Mouse (Mus musculus): ENCODE measurements around the gene Tfcp2. TPM values are rescaled to one million over a fixed set of nuclear protein-coding genes. Genes with fewer than 3 reads are reported as not detected.
"Not testable (repeated sequence)": the region's sequence is repeated elsewhere in the genome, so short reads cannot be mapped to it uniquely, and the experiment has no call there.

Tfcp2 gene
- polyA plus RNA-seq, 1 experiment from 2014 or later: 17.4 TPM

DNA sequence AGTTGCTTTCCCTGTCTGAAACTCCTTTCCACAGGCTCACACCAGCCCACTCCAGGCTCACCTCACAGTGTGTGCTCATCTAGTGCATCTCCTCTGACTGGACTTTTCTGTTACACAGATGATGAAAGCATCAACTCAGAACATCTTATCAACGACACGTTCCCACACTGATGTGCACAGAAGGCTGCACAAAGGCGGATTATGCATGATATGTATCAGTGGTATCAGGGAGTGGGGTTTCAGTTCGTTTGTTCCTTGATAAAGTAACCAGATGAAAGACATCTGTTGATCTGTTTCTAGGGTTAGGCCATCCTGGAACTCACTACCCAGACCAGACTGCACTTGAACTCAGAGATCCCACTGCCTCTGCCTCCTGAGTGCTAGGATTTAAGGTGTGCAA lies 38.4 kb downstream of the Tfcp2 start:
- Histone ChIP-seq H3K9ac (ENCODE audit: low read depth, low read length) (no peak overlapping the region), H3K4me3 (ENCODE audit: low read depth, low read length) (no peak overlapping the region), H3K36me3 (ENCODE audit: control insufficient read depth, insufficient read depth, low read length) (peaks cover 71% of the 10 kb centered on the region), H3K9me3 (ENCODE audit: control insufficient read depth, low read length) (no peaks in the 10 kb centered on the region), H3K27me3 (replicated peaks; ENCODE audit: control insufficient read depth, insufficient read depth, low read length) (no peaks in the 10 kb centered on the region), H3K4me2 (ENCODE audit: low read depth, low read length) (no peak overlapping the region), H3K27ac (replicated peaks; ENCODE audit: low read depth, low read length) (no peak overlapping the region), H3K4me1 (ENCODE audit: control insufficient read depth, insufficient read depth, low read length) (no peaks in the 10 kb centered on the region)
- ATAC-seq (ENCODE audit: low read depth): no peak
- WGBS: 93% methylated on average over 4 of the region's 4 CpGs
- DNase-seq (ENCODE audit: low spot score): no peak

DNA sequence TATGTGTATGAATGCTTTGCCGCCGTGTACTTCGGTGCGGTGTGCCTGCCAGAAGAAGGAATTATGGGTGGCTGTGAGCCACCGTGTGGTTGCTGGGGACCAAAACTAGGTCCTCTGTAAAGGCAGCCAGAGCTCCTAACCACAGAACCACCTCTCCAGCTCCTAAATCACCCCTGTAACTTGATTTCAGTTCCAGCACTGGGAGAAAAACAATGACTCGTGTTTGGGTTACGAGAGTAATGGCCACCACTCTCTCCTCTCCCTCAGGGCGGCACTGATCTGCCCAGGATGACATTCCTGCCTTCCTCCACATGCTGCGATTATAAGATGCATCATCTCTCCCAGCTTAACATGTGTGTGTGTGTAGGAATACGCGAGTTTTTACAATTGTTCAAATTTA lies 41.7 kb downstream of the Tfcp2 start:
- Histone ChIP-seq H3K36me3 (ENCODE audit: control insufficient read depth, insufficient read depth, low read length) (peaks cover 73% of the 10 kb centered on the region), H3K4me3 (ENCODE audit: low read depth, low read length) (no peak overlapping the region), H3K4me1 (ENCODE audit: control insufficient read depth, insufficient read depth, low read length) (no peaks in the 10 kb centered on the region), H3K27me3 (replicated peaks; ENCODE audit: control insufficient read depth, insufficient read depth, low read length) (no peaks in the 10 kb centered on the region), H3K9ac (ENCODE audit: low read depth, low read length) (no peak overlapping the region), H3K27ac (replicated peaks; ENCODE audit: low read depth, low read length) (no peak overlapping the region), H3K9me3 (ENCODE audit: control insufficient read depth, low read length) (no peaks in the 10 kb centered on the region), H3K4me2 (ENCODE audit: low read depth, low read length) (no peak overlapping the region)
- 91% methylated on average over 11 of the region's 11 CpGs for WGBS
- DNase-seq (ENCODE audit: low spot score) (no peak), ATAC-seq (ENCODE audit: low read depth) (no peak)

DNA sequence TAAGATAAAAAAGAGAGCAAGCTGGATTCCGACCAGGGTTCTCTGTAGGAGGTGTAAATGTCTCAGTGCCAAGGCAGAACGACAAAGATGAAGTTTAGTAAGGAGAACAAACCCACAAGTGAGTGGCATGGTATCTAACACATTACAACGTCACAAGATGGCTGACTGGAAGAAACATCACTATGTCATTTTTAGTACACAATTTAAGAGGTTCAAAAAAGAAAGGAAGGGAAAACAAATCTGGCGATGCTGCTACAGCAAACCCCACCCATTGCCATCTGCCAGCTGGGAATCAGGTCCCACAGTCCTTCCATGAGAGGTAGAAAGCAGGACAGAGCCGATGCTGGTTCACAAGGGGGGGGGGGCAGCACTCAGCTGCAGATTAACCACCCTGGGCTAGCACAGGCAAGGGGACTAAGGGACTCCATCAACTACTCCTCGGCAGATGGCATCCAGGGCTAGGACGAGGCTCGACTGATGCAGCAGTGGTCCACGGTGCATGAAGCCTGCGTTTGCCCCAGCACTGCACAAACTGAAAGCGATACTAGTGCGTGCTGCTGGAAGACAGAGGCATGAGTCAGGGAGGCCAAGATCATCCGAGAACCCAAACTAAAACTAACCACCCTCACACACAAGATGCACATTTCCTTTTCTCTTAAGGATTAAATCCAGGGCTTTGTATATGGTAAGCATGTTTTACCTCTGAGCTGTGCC lies 43.2 kb downstream of the Tfcp2 start:
- no peak for ATAC-seq (ENCODE audit: low read depth)
- no peak for DNase-seq (ENCODE audit: low spot score)
- no peaks in the 10 kb centered on the region for H3K27me3 ChIP-seq (replicated peaks; ENCODE audit: control insufficient read depth, insufficient read depth, low read length)

DNA sequence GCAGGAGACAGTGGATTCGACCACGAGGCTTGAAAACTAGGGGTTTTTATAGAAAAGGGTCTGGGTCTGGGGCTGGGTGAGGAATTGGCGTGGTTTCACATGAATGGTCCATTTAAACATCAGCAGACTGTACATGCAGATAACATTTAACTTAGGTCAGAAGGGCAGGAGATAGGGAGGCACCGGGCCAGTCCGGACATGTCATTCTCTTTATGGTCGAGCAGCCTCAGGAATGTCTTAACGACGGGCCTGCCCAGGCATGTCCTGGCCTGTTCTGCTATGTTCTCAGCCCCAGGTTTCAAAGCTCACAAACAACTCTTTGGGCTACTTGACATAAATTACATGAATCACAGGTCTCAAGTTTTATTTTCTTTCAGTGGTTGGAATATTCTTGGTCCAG lies 52.3 kb downstream of the Tfcp2 start:
- WGBS: 85% methylated on average over 8 of the region's 8 CpGs
- not testable (repeated sequence) for H3K9ac ChIP-seq (ENCODE audit: low read depth, low read length); H3K9me3 ChIP-seq (ENCODE audit: control insufficient read depth, low read length); DNase-seq (ENCODE audit: low spot score); ATAC-seq (ENCODE audit: low read depth); H3K4me1 ChIP-seq (ENCODE audit: control insufficient read depth, insufficient read depth, low read length); H3K27ac ChIP-seq (replicated peaks; ENCODE audit: low read depth, low read length); H3K4me2 ChIP-seq (ENCODE audit: low read depth, low read length); H3K27me3 ChIP-seq (replicated peaks; ENCODE audit: control insufficient read depth, insufficient read depth, low read length); H3K4me3 ChIP-seq (ENCODE audit: low read depth, low read length)
- H3K36me3 ChIP-seq (ENCODE audit: control insufficient read depth, insufficient read depth, low read length): peaks cover 13% of the 10 kb centered on the region; the same call in 1 of the 2 replicates

More for the DNA sequence above, 43.2 kb downstream of the Tfcp2 start:
- no peaks in the 10 kb centered on the region for H3K4me1 ChIP-seq (ENCODE audit: control insufficient read depth, insufficient read depth, low read length)
- H3K4me3 ChIP-seq (ENCODE audit: low read depth, low read length): no peak overlapping the region
- H3K36me3 ChIP-seq (ENCODE audit: control insufficient read depth, insufficient read depth, low read length): peaks cover 73% of the 10 kb centered on the region
- no peaks in the 10 kb centered on the region for H3K9me3 ChIP-seq (ENCODE audit: control insufficient read depth, low read length)
- H3K4me2 ChIP-seq (ENCODE audit: low read depth, low read length): no peak overlapping the region
- H3K27ac ChIP-seq (replicated peaks; ENCODE audit: low read depth, low read length): no peak overlapping the region
- WGBS: 85% methylated on average over 13 of the region's 13 CpGs
- no peak overlapping the region for H3K9ac ChIP-seq (ENCODE audit: low read depth, low read length)

DNA sequence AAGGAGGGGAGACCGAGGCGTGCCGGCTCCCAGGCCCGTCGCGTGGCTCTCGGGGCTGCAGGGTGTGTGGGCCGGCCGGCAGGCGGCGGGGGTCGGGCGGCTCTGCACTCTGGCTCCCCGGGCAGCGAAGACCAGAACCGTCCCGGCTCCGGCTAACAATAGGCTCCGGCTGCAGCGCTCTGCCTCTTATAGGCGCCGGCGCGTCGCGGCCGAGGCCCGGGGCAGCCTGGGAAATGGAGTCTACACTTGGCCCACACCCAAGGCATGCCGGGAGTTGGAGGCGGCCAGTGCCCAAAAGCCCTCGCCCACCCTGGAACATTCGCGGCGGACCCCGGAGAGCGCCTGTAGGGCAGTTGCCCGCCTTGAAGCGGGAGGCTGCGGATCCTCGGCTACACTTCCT lies 56.7 kb downstream of the Tfcp2 start, which contains the start of gene Csrnp2:
Gene Csrnp2 (minus strand): TSS at position 387 of the 400 bp plus-strand sequence.
- H3K9ac ChIP-seq (ENCODE audit: low read depth, low read length): peak within 1 kb of the TSS; percentile 93
- ATAC-seq (ENCODE audit: low read depth): peak; percentile 99
- 0% methylated on average over 11 of the region's 40 CpGs for WGBS

DNA sequence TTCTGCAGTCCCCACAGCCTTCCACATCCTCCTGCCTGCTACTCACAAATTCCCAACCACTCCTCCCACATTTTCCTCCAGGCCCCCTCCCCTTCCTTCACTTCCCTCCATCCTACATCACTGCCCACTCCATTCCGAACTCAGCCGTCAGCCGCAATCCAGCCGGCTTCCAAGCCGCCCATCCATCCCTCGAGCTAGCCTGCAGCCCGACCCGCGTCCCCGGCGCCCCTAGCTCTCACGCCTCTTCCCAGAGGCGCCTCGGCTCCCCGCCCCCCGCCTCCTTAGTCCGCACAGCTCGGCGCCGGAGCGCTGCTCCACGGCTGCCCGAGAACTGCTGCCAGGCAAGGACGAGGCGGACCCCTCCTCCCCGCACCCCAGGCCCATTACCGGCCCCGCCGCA lies 57.2 kb downstream of the Tfcp2 start:
- 2% methylated on average over 26 of the region's 29 CpGs for WGBS

More for the DNA sequence above, 56.7 kb downstream of the Tfcp2 start, which contains the start of gene Csrnp2:
- Histone ChIP-seq H3K4me1 (ENCODE audit: control insufficient read depth, insufficient read depth, low read length) (peaks cover 37% of the 10 kb centered on the region), H3K27me3 (replicated peaks; ENCODE audit: control insufficient read depth, insufficient read depth, low read length) (no peaks in the 10 kb centered on the region), H3K36me3 (ENCODE audit: control insufficient read depth, insufficient read depth, low read length) (no peaks in the 10 kb centered on the region), H3K27ac (replicated peaks; ENCODE audit: low read depth, low read length) (peak within 1 kb of the TSS; percentile 94), H3K9me3 (ENCODE audit: control insufficient read depth, low read length) (no peaks in the 10 kb centered on the region), H3K4me3 (ENCODE audit: low read depth, low read length) (peak within 1 kb of the TSS; percentile 90), H3K4me2 (ENCODE audit: low read depth, low read length) (peak within 1 kb of the TSS; percentile 94)
- DNase-seq (ENCODE audit: low spot score): peak; percentile 97

DNA sequence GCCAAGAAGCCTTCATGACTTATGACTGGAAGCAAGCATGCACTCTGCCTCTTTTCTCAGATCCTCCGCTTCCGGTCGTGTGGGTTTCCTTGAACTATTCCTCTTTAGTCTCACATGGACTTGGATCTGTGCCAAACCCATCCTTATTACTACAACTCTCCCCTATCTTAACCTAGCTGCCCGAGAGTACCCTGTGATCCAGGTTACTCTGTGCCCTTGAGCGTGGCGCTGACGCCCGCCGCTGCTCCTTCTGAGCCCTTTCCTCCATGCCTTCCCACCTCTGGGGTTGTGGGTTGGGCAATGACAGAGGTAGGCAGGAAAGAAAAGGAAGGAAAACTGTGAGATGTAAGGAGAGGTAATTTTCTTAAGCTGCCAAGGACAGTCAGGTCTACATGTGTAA lies 59.8 kb downstream of the Tfcp2 start:
- 0 out of 2 replicates have a peak overlapping the region, but pooled peaks have one; percentile 18 for H3K4me2 ChIP-seq (ENCODE audit: low read depth, low read length)
- peaks cover 20% of the 10 kb centered on the region for H3K36me3 ChIP-seq (ENCODE audit: control insufficient read depth, insufficient read depth, low read length)
- peaks cover 38% of the 10 kb centered on the region for H3K4me1 ChIP-seq (ENCODE audit: control insufficient read depth, insufficient read depth, low read length)
- H3K9ac ChIP-seq (ENCODE audit: low read depth, low read length): no peak overlapping the region
- no peak overlapping the region for H3K27ac ChIP-seq (replicated peaks; ENCODE audit: low read depth, low read length)
- ATAC-seq (ENCODE audit: low read depth) (no peak), DNase-seq (ENCODE audit: low spot score) (no peak)
- H3K9me3 ChIP-seq (ENCODE audit: control insufficient read depth, low read length): no peaks in the 10 kb centered on the region
- H3K4me3 ChIP-seq (ENCODE audit: low read depth, low read length): no peak overlapping the region
- H3K27me3 ChIP-seq (replicated peaks; ENCODE audit: control insufficient read depth, insufficient read depth, low read length): no peaks in the 10 kb centered on the region
- 69% methylated on average over 9 of the region's 9 CpGs for WGBS

More for the DNA sequence above, 57.2 kb downstream of the Tfcp2 start:
- Histone ChIP-seq H3K9me3 (ENCODE audit: control insufficient read depth, low read length) (no peaks in the 10 kb centered on the region), H3K27me3 (replicated peaks; ENCODE audit: control insufficient read depth, insufficient read depth, low read length) (no peaks in the 10 kb centered on the region), H3K27ac (replicated peaks; ENCODE audit: low read depth, low read length) (peak overlapping the region; percentile 94), H3K4me3 (ENCODE audit: low read depth, low read length) (peak overlapping the region; percentile 90), H3K36me3 (ENCODE audit: control insufficient read depth, insufficient read depth, low read length) (no peaks in the 10 kb centered on the region), H3K9ac (ENCODE audit: low read depth, low read length) (peak overlapping the region; percentile 93), H3K4me1 (ENCODE audit: control insufficient read depth, insufficient read depth, low read length) (peaks cover 38% of the 10 kb centered on the region), H3K4me2 (ENCODE audit: low read depth, low read length) (peak overlapping the region; percentile 94)
- peak; percentile 85 for ATAC-seq (ENCODE audit: low read depth)
- DNase-seq (ENCODE audit: low spot score): peak; percentile 79

DNA sequence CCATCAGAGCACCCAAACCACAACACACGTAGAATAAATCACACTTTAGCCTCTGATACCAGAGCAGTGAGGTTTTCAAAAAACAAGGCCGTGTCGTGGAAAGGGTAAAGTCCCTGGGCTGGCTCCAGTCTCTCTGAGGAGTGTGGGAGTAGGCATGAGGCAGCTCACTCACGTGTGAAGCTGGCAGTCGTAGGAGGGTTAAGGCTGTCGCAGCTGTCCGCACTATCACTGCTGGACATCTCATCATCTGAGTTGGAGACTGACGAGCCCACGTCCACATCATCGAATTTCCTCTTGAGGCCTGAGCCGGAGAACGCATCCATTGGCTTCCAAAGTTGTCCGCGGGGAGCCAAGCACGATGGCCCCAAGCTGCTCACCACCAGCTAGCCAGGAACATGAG lies 62.5 kb downstream of the Tfcp2 start:
- no peak overlapping the region for H3K4me2 ChIP-seq (ENCODE audit: low read depth, low read length)
- DNase-seq (ENCODE audit: low spot score) (no peak), ATAC-seq (ENCODE audit: low read depth) (no peak)
- no peak overlapping the region; the same call in 1 of the 2 replicates for H3K27ac ChIP-seq (replicated peaks; ENCODE audit: low read depth, low read length)
- WGBS: 78% methylated on average over 15 of the region's 15 CpGs
- H3K4me3 ChIP-seq (ENCODE audit: low read depth, low read length): no peak overlapping the region
- H3K4me1 ChIP-seq (ENCODE audit: control insufficient read depth, insufficient read depth, low read length): peaks cover 37% of the 10 kb centered on the region
- no peak overlapping the region for H3K9ac ChIP-seq (ENCODE audit: low read depth, low read length)
- no peaks in the 10 kb centered on the region for H3K9me3 ChIP-seq (ENCODE audit: control insufficient read depth, low read length)
- peaks cover 46% of the 10 kb centered on the region for H3K36me3 ChIP-seq (ENCODE audit: control insufficient read depth, insufficient read depth, low read length)
- no peaks in the 10 kb centered on the region for H3K27me3 ChIP-seq (replicated peaks; ENCODE audit: control insufficient read depth, insufficient read depth, low read length)

DNA sequence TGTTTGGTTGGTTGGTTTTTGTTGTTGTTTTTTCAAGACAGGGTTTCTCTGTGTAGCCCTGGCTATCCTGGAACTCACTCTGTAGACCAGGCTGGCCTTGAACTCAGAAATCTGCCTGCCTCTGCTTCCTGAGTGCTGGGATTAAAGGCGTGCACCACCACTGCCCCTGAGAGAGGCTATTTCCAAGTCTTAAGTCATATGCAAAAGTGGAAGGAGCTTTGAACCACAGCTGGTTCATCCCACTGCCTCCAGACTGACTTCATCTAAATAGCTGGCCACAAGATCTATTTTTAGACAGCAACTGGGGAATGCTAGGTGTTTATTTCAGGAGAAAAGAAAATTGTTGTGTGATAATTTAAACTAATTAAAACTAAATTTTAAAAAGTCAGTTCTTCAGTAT lies 63.5 kb downstream of the Tfcp2 start:
- not testable (repeated sequence) for ATAC-seq (ENCODE audit: low read depth)
- H3K36me3 ChIP-seq (ENCODE audit: control insufficient read depth, insufficient read depth, low read length): peaks cover 56% of the 10 kb centered on the region

More for the DNA sequence above, 63.5 kb downstream of the Tfcp2 start:
- H3K27ac ChIP-seq (replicated peaks; ENCODE audit: low read depth, low read length); H3K4me2 ChIP-seq (ENCODE audit: low read depth, low read length); H3K27me3 ChIP-seq (replicated peaks; ENCODE audit: control insufficient read depth, insufficient read depth, low read length); H3K9ac ChIP-seq (ENCODE audit: low read depth, low read length); H3K4me3 ChIP-seq (ENCODE audit: low read depth, low read length); H3K9me3 ChIP-seq (ENCODE audit: control insufficient read depth, low read length); DNase-seq (ENCODE audit: low spot score): not testable (repeated sequence)
- 86% methylated on average over 1 of the region's 1 CpGs for WGBS
- H3K4me1 ChIP-seq (ENCODE audit: control insufficient read depth, insufficient read depth, low read length): peaks cover 29% of the 10 kb centered on the region

Measured in embryonic facial prominence, embryonic 14.5 days (tissue).